Mouse (Mus musculus): ENCODE results near the gene Agpat4. TPM values are rescaled to one million over a fixed set of nuclear protein-coding genes. Genes with fewer than 3 reads are reported as not detected.

The Agpat4 gene
- polyA plus RNA-seq, 1 experiment from 2014 or later: 19.6 TPM

DNA sequence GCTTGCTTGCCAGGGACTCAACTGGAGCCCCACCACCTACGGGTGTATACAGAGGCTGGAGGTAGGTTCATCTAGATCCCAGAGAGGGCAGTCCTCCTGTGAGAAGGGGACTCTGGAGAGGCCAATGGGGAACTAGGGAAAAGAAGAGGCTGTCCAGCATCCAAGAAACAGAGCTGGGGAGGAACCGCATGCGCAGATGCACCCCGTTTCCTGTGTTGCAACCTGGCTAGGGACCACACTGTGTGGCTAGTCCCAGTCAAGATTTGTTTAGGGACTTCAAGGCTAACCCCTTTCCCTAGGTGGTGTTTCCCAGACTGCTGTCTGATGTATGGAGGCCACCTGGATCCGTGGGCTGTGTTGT lies 41.5 kb downstream of the Agpat4 start:
- Histone ChIP-seq H3K9ac (ENCODE audit: low read depth, low read length) (no peak overlapping the region), H3K9me3 (ENCODE audit: control insufficient read depth, low read length) (no peaks in the 10 kb centered on the region), H3K36me3 (ENCODE audit: control insufficient read depth, insufficient read depth, low read length) (0 out of 2 replicates have a peak, but pooled peaks cover 10% of the 10 kb centered on the region), H3K4me1 (ENCODE audit: control insufficient read depth, insufficient read depth, low read length) (peaks cover 22% of the 10 kb centered on the region), H3K4me2 (ENCODE audit: low read depth, low read length) (no peak overlapping the region), H3K4me3 (ENCODE audit: low read depth, low read length) (no peak overlapping the region), H3K27me3 (replicated peaks; ENCODE audit: control insufficient read depth, insufficient read depth, low read length) (no peaks in the 10 kb centered on the region), H3K27ac (replicated peaks; ENCODE audit: low read depth, low read length) (no peak overlapping the region)
- WGBS: 82% methylated on average over 5 of the region's 5 CpGs
- no peak for DNase-seq (ENCODE audit: low spot score)
- no peak for ATAC-seq (ENCODE audit: low read depth)

DNA sequence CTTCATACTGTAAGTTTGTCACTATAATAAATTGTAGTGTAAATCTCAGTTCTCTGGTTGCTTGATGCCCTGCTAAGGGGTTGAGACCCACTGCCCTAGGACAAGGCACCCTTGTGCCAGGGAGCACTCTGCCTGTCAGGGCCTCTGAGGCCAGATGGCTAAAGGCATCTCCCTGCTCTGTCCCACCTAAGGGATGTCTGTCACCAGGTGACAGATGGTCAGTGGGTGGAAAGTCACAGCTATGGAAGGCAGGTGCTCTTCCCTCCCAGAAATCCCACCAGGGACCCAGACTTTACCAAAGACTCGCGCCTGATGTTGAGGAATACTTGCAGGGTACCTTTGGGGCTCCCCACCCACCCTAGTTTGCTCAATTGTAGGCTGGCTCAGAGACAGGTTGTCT lies 42.0 kb downstream of the Agpat4 start:
- Histone ChIP-seq H3K36me3 (ENCODE audit: control insufficient read depth, insufficient read depth, low read length) (0 out of 2 replicates have a peak, but pooled peaks cover 10% of the 10 kb centered on the region), H3K4me2 (ENCODE audit: low read depth, low read length) (no peak overlapping the region), H3K9ac (ENCODE audit: low read depth, low read length) (no peak overlapping the region), H3K4me3 (ENCODE audit: low read depth, low read length) (no peak overlapping the region), H3K27me3 (replicated peaks; ENCODE audit: control insufficient read depth, insufficient read depth, low read length) (no peaks in the 10 kb centered on the region), H3K4me1 (ENCODE audit: control insufficient read depth, insufficient read depth, low read length) (peaks cover 22% of the 10 kb centered on the region), H3K27ac (replicated peaks; ENCODE audit: low read depth, low read length) (no peak overlapping the region), H3K9me3 (ENCODE audit: control insufficient read depth, low read length) (no peaks in the 10 kb centered on the region)
- no peak for DNase-seq (ENCODE audit: low spot score)
- 90% methylated on average over 2 of the region's 2 CpGs for WGBS
- no peak for ATAC-seq (ENCODE audit: low read depth)

DNA sequence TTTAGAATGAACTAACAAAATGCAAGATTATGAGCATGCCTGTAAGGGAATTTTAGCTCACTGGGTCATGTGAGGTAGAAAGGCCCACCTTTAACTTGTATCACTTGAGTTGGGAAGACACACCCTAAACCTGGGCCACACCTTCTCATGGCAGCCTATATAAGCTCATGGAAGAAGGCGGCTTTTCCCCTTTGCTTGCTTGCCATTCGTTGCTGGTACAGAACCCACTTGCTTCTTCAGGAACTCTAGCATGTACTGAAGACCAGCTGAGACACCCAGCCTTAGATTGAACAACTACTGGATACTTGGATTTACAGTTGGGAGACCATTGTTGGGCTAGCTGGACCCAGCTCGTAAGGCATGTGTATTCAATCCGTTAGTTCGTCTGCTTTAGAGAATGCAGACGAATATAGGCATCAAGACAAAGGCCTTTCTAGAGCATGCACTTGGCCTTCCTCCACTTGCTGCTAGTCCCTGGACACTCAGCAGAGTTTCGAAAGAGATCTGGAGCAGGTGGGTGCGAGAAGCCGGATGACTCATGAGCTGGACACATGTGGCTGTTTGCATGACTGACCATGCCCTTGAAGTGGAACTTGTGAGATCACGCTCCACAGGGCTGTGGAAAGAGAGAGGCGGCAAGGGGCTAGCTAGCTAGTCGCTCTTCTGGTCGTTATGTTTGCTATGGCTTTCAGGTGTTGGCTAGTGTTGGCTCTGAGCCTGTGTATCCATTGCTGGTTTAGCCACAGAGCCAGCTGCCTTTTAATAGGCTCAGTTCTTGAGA lies 42.7 kb downstream of the Agpat4 start:
- no peak overlapping the region for H3K4me2 ChIP-seq (ENCODE audit: low read depth, low read length)
- H3K9ac ChIP-seq (ENCODE audit: low read depth, low read length): no peak overlapping the region
- 89% methylated on average over 13 of the region's 13 CpGs for WGBS
- ATAC-seq (ENCODE audit: low read depth): no peak
- H3K36me3 ChIP-seq (ENCODE audit: control insufficient read depth, insufficient read depth, low read length): 0 out of 2 replicates have a peak, but pooled peaks cover 8% of the 10 kb centered on the region
- H3K4me1 ChIP-seq (ENCODE audit: control insufficient read depth, insufficient read depth, low read length): peaks cover 22% of the 10 kb centered on the region
- H3K4me3 ChIP-seq (ENCODE audit: low read depth, low read length): no peak overlapping the region
- no peak for DNase-seq (ENCODE audit: low spot score)
- H3K27ac ChIP-seq (replicated peaks; ENCODE audit: low read depth, low read length): no peak overlapping the region
- H3K27me3 ChIP-seq (replicated peaks; ENCODE audit: control insufficient read depth, insufficient read depth, low read length): no peaks in the 10 kb centered on the region
- H3K9me3 ChIP-seq (ENCODE audit: control insufficient read depth, low read length): no peaks in the 10 kb centered on the region

DNA sequence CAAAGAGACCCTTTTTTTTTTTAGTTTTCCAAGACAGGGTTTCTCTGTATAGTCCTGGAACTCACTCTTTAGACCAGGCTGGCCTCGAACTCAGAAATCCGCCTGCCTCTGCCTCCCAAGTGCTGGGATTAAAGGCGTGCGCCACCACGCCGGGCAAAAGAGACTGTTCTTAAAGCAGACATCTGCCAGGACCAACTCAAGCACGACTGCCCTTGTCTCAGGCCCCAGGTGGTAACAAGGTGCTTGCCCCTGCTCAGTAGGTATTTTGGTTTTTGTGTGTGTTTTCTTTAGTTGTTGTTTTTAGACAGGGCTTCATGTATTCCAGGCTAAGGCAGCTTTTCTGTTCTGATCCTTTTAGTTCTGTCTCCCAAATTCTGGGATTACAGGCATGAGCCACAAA lies 43.4 kb downstream of the Agpat4 start:
- H3K9me3 ChIP-seq (ENCODE audit: control insufficient read depth, low read length): no peaks in the 10 kb centered on the region
- WGBS: 93% methylated on average over 7 of the region's 7 CpGs
- 0 out of 2 replicates have a peak, but pooled peaks cover 4% of the 10 kb centered on the region for H3K36me3 ChIP-seq (ENCODE audit: control insufficient read depth, insufficient read depth, low read length)
- ATAC-seq (ENCODE audit: low read depth) (no peak), DNase-seq (ENCODE audit: low spot score) (no peak)
- H3K9ac ChIP-seq (ENCODE audit: low read depth, low read length): no peak overlapping the region
- no peak overlapping the region for H3K27ac ChIP-seq (replicated peaks; ENCODE audit: low read depth, low read length)
- H3K27me3 ChIP-seq (replicated peaks; ENCODE audit: control insufficient read depth, insufficient read depth, low read length): no peaks in the 10 kb centered on the region
- peaks cover 22% of the 10 kb centered on the region for H3K4me1 ChIP-seq (ENCODE audit: control insufficient read depth, insufficient read depth, low read length)
- no peak overlapping the region for H3K4me3 ChIP-seq (ENCODE audit: low read depth, low read length)
- H3K4me2 ChIP-seq (ENCODE audit: low read depth, low read length): no peak overlapping the region

GRCm38 (mm10) chr17:12162824-12163223 lies 44.3 kb downstream of the Agpat4 start:
- Histone ChIP-seq H3K9ac (ENCODE audit: low read depth, low read length) (no peak overlapping the region), H3K27me3 (replicated peaks; ENCODE audit: control insufficient read depth, insufficient read depth, low read length) (no peaks in the 10 kb centered on the region), H3K27ac (replicated peaks; ENCODE audit: low read depth, low read length) (peak overlapping the region; percentile 57), H3K36me3 (ENCODE audit: control insufficient read depth, insufficient read depth, low read length) (0 out of 2 replicates have a peak, but pooled peaks cover 4% of the 10 kb centered on the region), H3K4me3 (ENCODE audit: low read depth, low read length) (no peak overlapping the region), H3K9me3 (ENCODE audit: control insufficient read depth, low read length) (no peaks in the 10 kb centered on the region), H3K4me1 (ENCODE audit: control insufficient read depth, insufficient read depth, low read length) (peaks cover 22% of the 10 kb centered on the region), H3K4me2 (ENCODE audit: low read depth, low read length) (0 out of 2 replicates have a peak overlapping the region, but pooled peaks have one; percentile 25)
- DNase-seq (ENCODE audit: low spot score) (peak; percentile 90), ATAC-seq (ENCODE audit: low read depth) (peak; percentile 81)
- 29% methylated on average over 4 of the region's 4 CpGs for WGBS

- no peaks in the 10 kb centered on the region for H3K9me3 ChIP-seq (ENCODE audit: control insufficient read depth, low read length)
Observed at GRCm38 (mm10) chr17:12163403-12163802, 44.9 kb downstream of the Agpat4 start.

DNA sequence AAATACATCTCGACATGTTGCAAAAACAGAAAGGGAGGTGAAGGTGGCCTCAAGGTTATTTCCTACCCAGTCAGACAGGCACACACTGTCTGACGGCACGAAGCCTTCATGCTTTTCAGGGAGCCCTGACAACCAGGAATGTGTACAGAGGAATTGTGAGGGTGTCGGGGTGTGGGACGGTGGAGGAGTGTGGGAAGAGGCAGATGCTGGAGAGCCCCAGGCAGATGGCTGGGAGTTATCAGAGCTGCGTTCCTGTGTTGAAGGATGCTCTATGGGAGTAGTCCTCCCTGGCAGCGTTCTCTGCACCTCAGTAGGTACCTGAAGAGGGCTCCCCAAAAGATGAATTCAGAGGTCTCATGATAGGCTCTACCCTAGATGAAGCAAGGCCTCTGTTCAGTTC lies 45.4 kb downstream of the Agpat4 start:
- H3K4me1 ChIP-seq (ENCODE audit: control insufficient read depth, insufficient read depth, low read length): peaks cover 33% of the 10 kb centered on the region
- H3K9ac ChIP-seq (ENCODE audit: low read depth, low read length): no peak overlapping the region
- peak overlapping the region; percentile 25; the same call in 1 of the 2 replicates for H3K4me2 ChIP-seq (ENCODE audit: low read depth, low read length)
- DNase-seq (ENCODE audit: low spot score): no peak
- WGBS: 63% methylated on average over 7 of the region's 7 CpGs
- 0 out of 2 replicates have a peak, but pooled peaks cover 4% of the 10 kb centered on the region for H3K36me3 ChIP-seq (ENCODE audit: control insufficient read depth, insufficient read depth, low read length)
- H3K9me3 ChIP-seq (ENCODE audit: control insufficient read depth, low read length): no peaks in the 10 kb centered on the region
- H3K27me3 ChIP-seq (replicated peaks; ENCODE audit: control insufficient read depth, insufficient read depth, low read length): no peaks in the 10 kb centered on the region
- peak overlapping the region; percentile 57 for H3K27ac ChIP-seq (replicated peaks; ENCODE audit: low read depth, low read length)
- no peak overlapping the region for H3K4me3 ChIP-seq (ENCODE audit: low read depth, low read length)
- ATAC-seq (ENCODE audit: low read depth): no peak

More at GRCm38 (mm10) chr17:12163403-12163802, 44.9 kb downstream of the Agpat4 start:
- 30% methylated on average over 13 of the region's 13 CpGs for WGBS
- no peak overlapping the region for H3K9ac ChIP-seq (ENCODE audit: low read depth, low read length)
- no peaks in the 10 kb centered on the region for H3K27me3 ChIP-seq (replicated peaks; ENCODE audit: control insufficient read depth, insufficient read depth, low read length)
- no peak overlapping the region for H3K4me3 ChIP-seq (ENCODE audit: low read depth, low read length)
- peak; percentile 90 for DNase-seq (ENCODE audit: low spot score)
- peak overlapping the region; percentile 25 for H3K4me2 ChIP-seq (ENCODE audit: low read depth, low read length)
- ATAC-seq (ENCODE audit: low read depth): peak; percentile 77
- H3K4me1 ChIP-seq (ENCODE audit: control insufficient read depth, insufficient read depth, low read length): peaks cover 28% of the 10 kb centered on the region
- peak overlapping the region; percentile 57 for H3K27ac ChIP-seq (replicated peaks; ENCODE audit: low read depth, low read length)
- H3K36me3 ChIP-seq (ENCODE audit: control insufficient read depth, insufficient read depth, low read length): 0 out of 2 replicates have a peak, but pooled peaks cover 4% of the 10 kb centered on the region

GRCm38 (mm10) chr17:12164507-12164906 lies 46.0 kb downstream of the Agpat4 start:
- H3K27ac ChIP-seq (replicated peaks; ENCODE audit: low read depth, low read length): no peak overlapping the region
- H3K9me3 ChIP-seq (ENCODE audit: control insufficient read depth, low read length): no peaks in the 10 kb centered on the region
- WGBS: 81% methylated on average over 6 of the region's 6 CpGs
- ATAC-seq (ENCODE audit: low read depth) (no peak), DNase-seq (ENCODE audit: low spot score) (no peak)
- H3K4me3 ChIP-seq (ENCODE audit: low read depth, low read length): no peak overlapping the region
- H3K4me2 ChIP-seq (ENCODE audit: low read depth, low read length): no peak overlapping the region
- no peaks in the 10 kb centered on the region for H3K27me3 ChIP-seq (replicated peaks; ENCODE audit: control insufficient read depth, insufficient read depth, low read length)
- H3K9ac ChIP-seq (ENCODE audit: low read depth, low read length): no peak overlapping the region
- H3K4me1 ChIP-seq (ENCODE audit: control insufficient read depth, insufficient read depth, low read length): peaks cover 38% of the 10 kb centered on the region
- H3K36me3 ChIP-seq (ENCODE audit: control insufficient read depth, insufficient read depth, low read length): 0 out of 2 replicates have a peak, but pooled peaks cover 4% of the 10 kb centered on the region
